Mouse (Mus musculus): Measurements from ENCODE around the gene Lsm11.
"Not testable (repeated sequence)": the region's sequence is repeated elsewhere in the genome, so short reads cannot be mapped to it uniquely, and the experiment has no call there.

Lsm11 gene

DNA sequence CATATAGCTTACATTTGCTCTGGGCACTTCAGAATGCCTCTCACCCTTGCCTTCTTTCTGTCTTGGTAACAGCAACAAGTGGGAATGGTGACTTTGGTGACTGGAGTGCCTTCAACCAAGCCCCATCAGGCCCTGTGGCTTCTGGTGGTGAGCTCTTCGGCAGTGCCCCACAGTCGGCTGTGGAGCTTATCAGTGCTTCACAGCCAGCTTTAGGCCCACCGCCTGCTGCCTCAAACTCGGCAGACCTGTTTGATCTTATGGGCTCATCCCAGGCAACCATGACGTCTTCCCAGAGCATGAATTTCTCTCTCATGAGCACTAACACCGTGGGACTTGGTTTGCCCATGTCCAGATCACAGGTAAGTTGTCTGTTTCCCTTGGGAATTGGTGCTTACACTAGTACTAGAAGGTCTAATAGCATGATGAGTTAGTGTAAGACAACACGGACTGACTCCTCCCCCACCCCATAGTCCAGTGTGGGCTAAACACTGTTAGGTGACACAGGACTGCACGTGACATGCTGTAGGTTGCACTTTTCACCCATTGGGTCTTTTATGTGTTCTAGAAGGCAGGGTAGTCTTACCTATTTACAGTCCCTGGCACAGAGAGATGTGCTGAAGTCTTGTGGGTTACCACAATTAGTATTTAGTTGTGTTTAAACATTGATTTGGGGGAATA lies 38.5 kb downstream of the Lsm11 start:
- CTCF ChIA-PET = interaction anchor here in 1 of 4 experiments (0.5 kb wide), 1 partner anchor 370 kb away, joined by 3 read pairs; no protein-coding TSS in a partner anchor
- POLR2A ChIA-PET = interaction anchor here in 1 of 4 experiments (1.1 kb wide), 1 partner anchor 11 kb away, joined by 3 read pairs; no protein-coding TSS in a partner anchor

DNA sequence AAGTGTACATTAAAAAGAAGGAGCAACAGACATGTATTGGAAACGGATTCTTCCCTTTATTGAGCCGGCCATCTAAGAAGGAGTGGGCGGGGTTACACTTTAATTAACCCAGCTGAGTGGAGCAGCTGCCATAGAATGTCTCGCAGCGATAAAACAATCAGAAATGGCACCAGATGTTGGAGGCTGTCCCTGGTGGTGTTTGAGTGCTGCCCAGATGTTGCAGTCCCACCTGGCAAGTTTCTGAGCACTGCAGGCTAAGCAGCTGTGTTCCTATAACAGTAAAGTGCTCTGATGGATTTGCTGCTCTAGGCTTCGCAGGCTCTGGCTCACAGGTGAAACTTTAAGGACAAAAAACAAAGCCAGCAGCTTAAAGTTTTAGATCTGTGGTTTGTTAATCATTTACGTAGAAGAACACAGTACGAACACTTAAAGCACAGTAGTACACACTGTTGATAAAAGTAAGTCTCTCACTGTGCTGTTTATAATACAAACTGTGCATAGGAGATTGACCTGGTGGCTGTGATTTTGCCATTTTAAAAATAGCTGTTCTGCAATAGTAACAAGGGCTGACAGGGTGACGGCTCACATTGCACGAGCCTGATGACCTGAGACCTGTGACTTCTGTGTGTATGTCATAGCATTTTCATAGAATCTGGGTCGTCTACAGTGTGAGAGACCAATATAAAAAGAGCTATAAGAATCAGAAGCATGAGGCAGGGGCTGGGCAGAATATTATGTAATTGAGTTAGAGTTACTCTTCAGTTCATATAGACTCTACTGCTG lies 44.3 kb downstream of the Lsm11 start:
- CTCF ChIA-PET = interaction anchor here in 1 of 4 experiments (0.8 kb wide), 1 partner anchor 44 kb away, joined by 3 read pairs; no protein-coding TSS in a partner anchor
- POLR2A ChIA-PET = interaction anchor here in 3 of 4 experiments (0.5 to 1.3 kb wide), 4 partner anchors 16 to 167 kb away, joined by 4 to 5 read pairs (median 4); no protein-coding TSS in a partner anchor

DNA sequence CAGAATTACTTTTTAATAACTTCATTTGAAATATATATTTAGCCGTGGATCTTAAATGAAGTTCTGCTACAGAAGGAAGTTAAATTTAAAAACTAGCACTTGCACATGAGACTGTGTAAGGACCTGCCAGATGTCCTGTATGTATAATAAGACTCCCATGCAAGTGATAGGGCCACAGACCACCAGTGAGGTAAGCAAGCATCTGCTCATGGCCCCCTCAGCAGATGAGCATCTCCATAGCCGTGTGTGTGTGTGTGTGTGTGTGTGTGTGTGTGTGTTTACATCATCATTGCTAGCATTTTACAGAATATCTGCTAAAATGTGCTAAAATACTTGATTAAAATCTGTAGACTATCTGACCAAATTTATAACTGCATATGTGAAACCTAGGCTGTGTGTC lies 47.3 kb downstream of the Lsm11 start:
- CTCF ChIA-PET = interaction anchor here in 1 of 4 experiments (1.6 kb wide), 1 partner anchor 29 kb away, joined by 4 read pairs; no protein-coding TSS in a partner anchor
- POLR2A ChIA-PET = interaction anchor here in 1 of 4 experiments (2.6 kb wide), 1 partner anchor 10 kb away, joined by 9 read pairs; no protein-coding TSS in a partner anchor

DNA sequence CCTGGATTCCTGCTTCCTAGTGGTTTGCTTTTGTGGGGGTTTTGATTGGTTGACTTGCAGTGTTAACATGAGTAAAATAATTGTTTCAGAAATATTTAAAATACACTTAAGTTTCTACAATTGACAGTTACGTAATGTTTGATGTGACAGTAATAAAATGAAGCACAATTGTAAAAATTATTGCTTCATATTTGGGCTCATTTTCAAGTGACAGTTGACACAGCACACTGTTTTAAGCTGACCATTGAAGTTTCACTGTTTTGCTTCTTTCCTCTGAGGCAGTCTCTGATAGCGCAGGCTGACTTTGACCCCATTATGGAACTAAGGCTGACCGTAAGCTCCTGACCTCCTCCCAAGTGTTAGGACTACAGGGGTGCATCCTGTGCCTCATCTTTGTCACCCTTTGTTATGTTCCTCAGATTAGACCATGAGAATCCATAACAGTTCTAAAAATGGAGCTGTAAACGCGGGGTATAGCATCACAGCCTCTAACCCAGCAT lies 51.8 kb downstream of the Lsm11 start:
- CTCF ChIA-PET = no interaction called here
- POLR2A ChIA-PET = interaction anchor here in 1 of 4 experiments (0.6 kb wide), 1 partner anchor 15 kb away, joined by 4 read pairs; no protein-coding TSS in a partner anchor

DNA sequence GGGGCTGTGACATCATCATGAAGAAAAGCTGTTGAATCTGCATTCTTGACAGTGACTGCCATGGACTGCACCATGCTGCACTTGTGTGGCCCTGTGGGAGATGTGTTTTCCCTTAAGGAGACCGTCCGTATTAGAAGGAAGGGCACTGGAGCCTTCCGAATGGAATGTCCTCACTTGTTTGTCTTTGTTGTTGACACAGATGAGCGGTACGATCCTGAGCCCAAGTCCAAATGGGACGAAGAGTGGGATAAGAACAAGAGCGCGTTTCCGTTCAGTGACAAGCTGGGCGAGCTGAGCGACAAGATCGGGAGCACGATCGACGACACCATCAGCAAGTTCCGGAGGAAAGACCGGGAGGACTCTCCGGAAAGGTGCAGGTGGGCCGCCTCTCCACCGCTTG lies 54.3 kb downstream of the Lsm11 start:
- CTCF ChIA-PET = interaction anchor here in 1 of 4 experiments (2.3 kb wide), 1 partner anchor 17 kb away, joined by 5 read pairs; no protein-coding TSS in a partner anchor
- POLR2A ChIA-PET = interaction anchor here in 2 of 4 experiments (0.8 to 1.7 kb wide), 3 partner anchors 8 to 80 kb away, joined by 3 to 4 read pairs (median 3); no protein-coding TSS in a partner anchor

DNA sequence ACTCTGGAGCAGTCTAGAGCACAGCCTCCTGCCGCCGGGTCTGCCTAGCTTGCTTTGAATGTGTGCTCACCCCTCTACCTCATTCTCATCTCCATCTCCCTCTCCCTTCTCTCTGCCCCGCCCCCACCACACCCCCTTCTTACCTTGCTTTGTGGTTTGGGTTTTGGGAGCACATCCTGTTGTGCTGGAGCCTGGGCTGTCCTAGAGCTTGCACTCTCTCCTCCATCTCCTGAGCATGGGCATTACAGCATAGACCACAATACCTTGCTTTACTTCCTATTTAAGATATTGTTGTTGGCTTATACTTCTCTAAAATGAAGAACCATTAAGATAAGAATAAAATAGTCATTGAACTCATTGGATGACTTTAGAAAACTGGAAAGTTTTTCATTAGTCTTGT lies 54.8 kb downstream of the Lsm11 start:
- POLR2A ChIA-PET = interaction anchor here in 2 of 4 experiments (0.6 to 1.7 kb wide), 4 partner anchors 8 to 82 kb away, joined by 3 to 4 read pairs (median 4); no protein-coding TSS in a partner anchor
- CTCF ChIA-PET = interaction anchor here in 2 of 4 experiments (1.3 to 2.3 kb wide), 3 partner anchors 17 to 37 kb away, joined by 4 to 7 read pairs (median 5); no protein-coding TSS in a partner anchor

DNA sequence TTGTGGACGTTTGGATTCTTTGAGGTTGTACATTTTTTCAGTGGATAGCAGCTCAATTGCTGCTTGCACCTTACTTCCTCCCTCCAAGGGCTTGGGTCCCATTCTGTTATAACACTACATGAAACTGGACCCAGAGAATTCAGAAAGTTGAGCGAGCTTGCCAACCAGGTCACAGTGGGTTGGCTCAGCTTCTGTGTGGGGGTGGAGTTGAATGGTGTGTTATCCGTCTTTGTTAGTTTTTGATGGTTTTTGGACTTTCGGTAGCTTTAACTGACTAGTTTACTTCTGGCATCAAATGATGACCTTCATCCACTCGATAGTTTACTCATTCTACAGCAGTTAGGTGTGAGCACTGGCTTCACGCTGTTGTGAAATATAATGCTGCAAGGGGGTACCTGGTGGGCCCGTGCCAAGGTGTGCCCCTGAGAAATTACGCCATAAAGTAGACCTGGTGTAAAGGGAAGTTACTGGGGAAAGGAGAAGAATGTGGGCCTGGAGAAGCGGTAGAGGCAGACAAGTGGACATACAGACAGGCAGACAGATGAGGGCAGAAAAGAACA lies 56.2 kb downstream of the Lsm11 start:
- ChIA-PET POLR2A (interaction anchor here in 1 of 4 experiments (0.5 to 2.6 kb wide), 2 partner anchors 8 to 756 kb away, joined by 4 to 9 read pairs; no protein-coding TSS in a partner anchor), CTCF (interaction anchor here (0.7 to 2.3 kb wide), 5 partner anchors 7 to 93 kb away, joined by 3 to 5 read pairs (median 3); no protein-coding TSS in a partner anchor)

DNA sequence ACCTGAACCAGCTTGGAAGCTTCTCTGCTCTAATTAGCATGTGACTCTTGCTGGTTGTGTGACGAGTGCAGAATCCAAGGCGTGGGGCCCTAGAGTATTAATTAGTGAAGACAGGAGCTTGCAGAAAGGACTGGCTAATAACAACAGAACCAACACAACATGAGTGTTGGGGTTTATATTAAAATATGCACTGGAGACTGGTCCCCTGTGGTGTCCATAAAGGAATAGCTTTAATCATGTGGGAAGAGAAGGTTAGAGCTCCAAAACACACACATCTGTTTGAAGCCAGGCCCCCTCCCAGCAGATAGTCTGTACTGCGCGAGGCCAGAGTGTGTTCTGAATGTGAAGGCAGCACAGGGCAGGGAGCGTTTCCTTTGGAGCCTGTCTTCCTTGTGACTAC lies 58.1 kb downstream of the Lsm11 start:
- CTCF ChIA-PET = interaction anchor here in 1 of 4 experiments (1.0 to 1.6 kb wide), 2 partner anchors 40 to 390 kb away, joined by 3 to 7 read pairs; no protein-coding TSS in a partner anchor
- POLR2A ChIA-PET = interaction anchor here in 1 of 4 experiments (1.0 to 5.1 kb wide), 6 partner anchors 10 to 44 kb away, joined by 3 to 25 read pairs (median 4); no protein-coding TSS in a partner anchor

DNA sequence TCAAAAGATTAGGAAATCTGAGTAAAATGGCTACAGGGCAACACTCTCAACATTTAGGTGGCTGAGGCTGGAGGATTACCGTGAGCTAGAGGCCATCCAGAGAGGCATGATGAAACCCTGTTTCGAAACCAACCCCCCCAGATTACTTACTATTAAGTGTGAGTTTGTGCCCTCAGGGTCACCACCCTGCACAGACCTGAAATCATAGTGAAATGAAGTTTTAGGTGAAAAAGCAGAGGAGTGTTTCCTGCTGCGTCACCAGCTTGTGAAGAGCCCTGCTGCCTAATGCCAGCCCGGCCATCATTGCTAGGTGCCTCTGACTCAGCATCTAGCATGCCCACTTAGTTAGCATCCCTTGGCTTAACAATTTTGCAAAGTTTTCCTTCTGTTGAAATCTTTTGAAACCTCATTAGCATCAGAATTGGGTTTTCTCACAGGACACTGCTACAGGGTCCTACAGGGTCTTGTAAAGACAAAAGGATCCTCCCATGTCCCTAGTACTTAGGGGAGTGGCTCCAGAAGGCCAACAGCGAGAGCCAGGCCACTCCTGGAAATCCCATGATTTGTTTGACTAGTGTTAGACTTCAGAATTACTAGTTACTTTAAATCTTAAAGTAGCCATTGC lies 59.0 kb downstream of the Lsm11 start:
- ChIA-PET POLR2A (interaction anchor here in 2 of 4 experiments (0.6 to 5.1 kb wide), 6 partner anchors 10 to 302 kb away, joined by 3 to 25 read pairs (median 4); no protein-coding TSS in a partner anchor), CTCF (interaction anchor here (0.6 to 2.0 kb wide), 7 partner anchors 41 to 390 kb away, joined by 3 to 10 read pairs (median 7); no protein-coding TSS in a partner anchor)

DNA sequence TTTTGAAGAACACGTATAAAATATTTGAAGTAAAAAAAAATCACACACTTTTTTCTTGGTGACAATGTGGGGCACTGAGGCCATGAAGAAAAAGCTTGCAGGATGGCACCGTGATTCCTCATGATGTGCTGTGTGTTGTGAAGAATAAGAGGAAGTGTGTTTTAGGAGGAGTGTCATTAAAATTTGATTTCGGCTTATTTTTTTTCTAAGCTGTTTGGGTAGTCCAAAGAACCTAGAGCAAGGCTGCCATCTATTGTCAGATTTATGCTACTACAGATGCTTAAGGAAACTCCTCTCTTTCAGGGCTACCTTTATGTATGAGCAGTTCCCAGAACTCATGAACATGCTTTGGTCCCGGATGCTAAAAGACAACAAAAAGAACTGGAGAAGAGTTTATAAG lies 60.7 kb downstream of the Lsm11 start:
- ChIA-PET POLR2A (interaction anchor here in 2 of 4 experiments (1.0 to 5.1 kb wide), 5 partner anchors 8 to 29 kb away, joined by 3 to 25 read pairs (median 4); no protein-coding TSS in a partner anchor), CTCF (interaction anchor here in 3 of 4 experiments (0.5 to 2.0 kb wide), 12 partner anchors 10 to 180 kb away, joined by 3 to 10 read pairs (median 4); no protein-coding TSS in a partner anchor)

DNA sequence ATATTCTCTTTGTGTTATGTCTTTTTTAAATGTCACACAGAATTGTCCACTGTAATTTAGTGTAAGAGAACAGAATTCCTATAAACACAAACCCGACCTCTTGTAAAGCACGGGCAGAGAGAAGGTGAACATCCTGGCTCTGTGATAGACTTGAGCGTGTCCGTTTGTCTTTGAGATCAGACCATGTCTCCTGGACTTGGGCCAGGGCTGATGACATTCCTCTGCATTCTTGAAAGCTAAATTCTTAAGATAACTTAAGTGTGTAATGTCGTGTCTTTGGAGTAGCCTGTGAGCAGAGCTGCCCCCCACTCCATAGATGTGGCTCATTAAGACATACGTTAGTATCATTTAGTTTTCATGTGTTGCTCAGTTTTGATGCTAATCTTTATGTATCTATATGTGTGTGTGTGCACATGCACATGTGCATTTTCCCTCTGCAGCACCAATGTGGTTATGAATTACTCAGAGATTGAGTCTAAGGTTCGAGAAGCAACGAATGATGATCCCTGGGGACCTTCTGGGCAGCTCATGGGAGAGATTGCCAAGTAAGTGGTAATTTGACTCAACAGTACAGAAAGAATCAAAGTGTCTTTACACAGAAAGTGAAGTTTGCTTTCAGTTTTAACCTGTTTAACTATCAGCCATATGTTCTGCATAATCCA lies 61.3 kb downstream of the Lsm11 start:
- ChIA-PET CTCF (interaction anchor here in 3 of 4 experiments (0.5 to 2.0 kb wide), 12 partner anchors 9 to 179 kb away, joined by 3 to 10 read pairs (median 4); no protein-coding TSS in a partner anchor), POLR2A (interaction anchor here in 2 of 4 experiments (1.0 to 5.1 kb wide), 4 partner anchors 8 to 29 kb away, joined by 3 to 25 read pairs (median 4); no protein-coding TSS in a partner anchor)

DNA sequence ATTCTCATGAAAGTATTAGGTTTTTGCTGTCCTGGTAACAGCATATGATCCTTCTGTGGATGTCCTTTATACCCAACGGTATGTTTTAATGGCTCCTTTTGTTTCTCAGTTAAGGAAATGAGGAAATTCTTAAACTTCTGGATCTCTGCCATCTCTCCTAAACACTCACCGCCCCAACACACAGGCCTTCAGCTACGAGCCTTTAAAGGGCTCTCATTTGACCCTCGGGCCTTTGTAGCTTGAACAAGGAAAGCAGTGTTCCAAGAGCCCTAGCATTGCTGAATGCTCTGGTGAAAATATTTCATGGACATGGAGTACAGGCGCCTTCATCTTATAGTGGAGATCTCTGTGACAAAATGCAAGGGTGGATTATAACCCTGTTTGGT lies 63.1 kb downstream of the Lsm11 start:
- ChIA-PET POLR2A (interaction anchor here in 2 of 4 experiments (0.6 to 1.7 kb wide), 7 partner anchors 8 to 177 kb away, joined by 3 to 6 read pairs (median 4); no protein-coding TSS in a partner anchor), CTCF (interaction anchor here (0.5 to 1.8 kb wide), 18 partner anchors 7 to 279 kb away, joined by 3 to 9 read pairs (median 4); no protein-coding TSS in a partner anchor)

DNA sequence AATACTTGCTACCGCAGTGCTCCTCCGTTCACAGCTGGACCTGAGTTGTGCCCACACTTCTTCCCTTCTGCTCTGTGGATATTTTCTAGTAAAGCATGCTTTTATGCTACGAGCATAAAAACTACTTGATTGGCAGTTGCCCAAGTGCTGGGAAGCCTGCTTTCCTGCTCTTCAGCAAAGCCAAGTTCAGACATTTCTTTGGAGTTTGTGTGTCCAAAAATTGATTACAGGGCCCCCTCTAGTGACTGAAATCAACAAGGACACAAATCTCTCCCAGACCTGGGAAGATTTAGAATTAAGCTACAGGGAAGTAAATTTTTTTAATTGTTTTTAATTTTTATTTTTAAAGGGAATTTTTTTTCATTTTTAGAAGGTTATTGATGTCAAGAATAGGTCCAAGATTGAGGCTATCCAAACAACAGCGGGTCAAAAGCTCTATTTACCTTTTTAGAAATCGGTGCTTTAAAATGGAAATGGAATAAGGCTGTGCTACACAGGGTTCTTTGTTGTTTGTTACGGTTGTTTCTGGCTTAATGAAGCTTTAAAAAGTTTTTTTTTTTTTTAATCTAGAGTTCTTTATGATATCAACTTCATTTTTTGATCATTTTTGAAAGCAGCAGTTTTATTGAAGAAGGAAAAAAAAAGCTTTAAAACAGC lies 63.6 kb downstream of the Lsm11 start:
- CTCF ChIA-PET = interaction anchor here (0.5 to 1.8 kb wide), 21 partner anchors 8 to 1264 kb away, joined by 3 to 9 read pairs (median 4); partner anchors contain the start of gene Ebf1 (in 1 of the 4)
- POLR2A ChIA-PET = interaction anchor here in 2 of 4 experiments (0.6 to 1.7 kb wide), 7 partner anchors 8 to 177 kb away, joined by 3 to 6 read pairs (median 4); no protein-coding TSS in a partner anchor

DNA sequence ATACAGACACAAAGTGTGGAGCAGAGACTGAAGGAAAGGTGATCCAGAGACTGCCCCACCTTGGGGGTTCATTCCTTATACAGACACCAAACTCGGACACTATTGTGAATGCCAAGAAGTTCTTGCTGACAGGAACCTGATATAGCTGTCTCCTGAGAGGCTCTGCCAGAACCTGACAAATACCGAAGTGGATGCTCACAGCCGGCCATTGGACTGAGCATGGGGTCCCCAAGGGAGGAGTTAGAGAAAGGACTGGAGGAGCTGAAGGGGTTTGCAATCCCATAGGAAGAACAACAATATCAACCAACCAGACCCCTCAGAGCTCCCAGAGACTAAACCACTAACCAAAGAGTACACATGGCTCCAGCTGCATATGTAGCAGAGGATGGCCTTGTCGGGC lies 65.4 kb downstream of the Lsm11 start:
- CTCF ChIA-PET, POLR2A ChIA-PET: not testable (repeated sequence)

Data from embryonic stem cell, embryonic (primary cell).